Mouse (Mus musculus) stomach, embryonic 15.5 days (tissue): Measurements from ENCODE around the gene Mical1. TPM values are rescaled to one million over a fixed set of nuclear protein-coding genes. Genes with fewer than 3 reads are reported as not detected.
A peak's percentile ranks its signal among the peaks of the same experiment; 100 is the strongest.

Experiments
- ATAC-seq: fragments of 200-750 bp; cut with Nextera tagmentation; 2 replicates; pipeline ENCODE4 v1.8.0; 2017; ENCODE audit warnings: low read depth, moderate number of reproducible peaks, moderate TSS enrichment; ENCODE audit not compliant: insufficient read depth, low FRiP score
- H3K27ac ChIP-seq: fragments of 300-500 bp; sonication (generic); 2 replicates; pipeline ENCODE4 v1.5.1; 2015; ENCODE audit warnings: mild to moderate bottlenecking, inconsistent platforms
- H3K27me3 ChIP-seq: fragments of 300-500 bp; sonication (generic); replicated peaks from 2 replicates; pipeline ENCODE4 v1.6.1; 2015; ENCODE audit warnings: inconsistent platforms
- H3K36me3 ChIP-seq: fragments of 300-500 bp; sonication (generic); 2 replicates; pipeline ENCODE4 v1.6.1; 2015; ENCODE audit warnings: inconsistent platforms
- H3K4me1 ChIP-seq: fragments of 300-500 bp; sonication (generic); 2 replicates; pipeline ENCODE4 v1.6.1; 2015; ENCODE audit warnings: inconsistent platforms
- H3K4me2 ChIP-seq: fragments of 300-500 bp; sonication (generic); 2 replicates; pipeline ENCODE4 v1.6.1; 2015; ENCODE audit warnings: mild to moderate bottlenecking, inconsistent platforms
- H3K4me3 ChIP-seq: fragments of 300-500 bp; sonication (generic); replicated peaks from 2 replicates; pipeline ENCODE4 v1.5.1; 2015; ENCODE audit warnings: inconsistent platforms
- H3K9ac ChIP-seq: fragments of 300-500 bp; sonication (generic); 2 replicates; pipeline ENCODE4 v1.6.1; 2015; ENCODE audit warnings: inconsistent platforms
- H3K9me3 ChIP-seq: fragments of 300-500 bp; sonication (generic); 2 replicates; pipeline ENCODE4 v1.6.1; 2016; ENCODE audit warnings: inconsistent platforms
- WGBS: fragments of 180-500 bp; shearing (Covaris S2); methylation state at CpG from one replicate; pipeline ENCODE4 v1.1.7; 2015; 5-methylcytosine and 5-hydroxymethylcytosine counted together
- polyA plus RNA-seq: library from polyadenylated mRNA; unstranded; fragments of >200 nt; fragmentation: Nextera tagmentation; extraction: Ambion mirVana; gene quantifications from 2 replicates; pipeline ENCODE4 v1.2.1, GENCODE M21; 2015

The Mical1 gene
- polyA plus RNA-seq, 1 experiment from 2014 or later = 27.8 TPM

- ATAC-seq = no peak
Measured at GRCm38 (mm10) chr10:41460501-41460900, 15.6 kb upstream of the Mical1 start.

GRCm38 (mm10) chr10:41461057-41461722 lies 14.9 kb upstream of the Mical1 start:
- H3K36me3 ChIP-seq = peaks cover 21% of the 10 kb centered on the region
- H3K27ac ChIP-seq = no peak overlapping the region
- H3K4me1 ChIP-seq = no peaks in the 10 kb centered on the region
- no peaks in the 10 kb centered on the region for H3K9me3 ChIP-seq
- 85% methylated on average over 3 of the region's 3 CpGs for WGBS
- no peak overlapping the region for H3K4me2 ChIP-seq
- no peak overlapping the region for H3K9ac ChIP-seq
- H3K4me3 ChIP-seq = no peak overlapping the region
- H3K27me3 ChIP-seq = no peaks in the 10 kb centered on the region
- no peak for ATAC-seq

More at GRCm38 (mm10) chr10:41460501-41460900, 15.6 kb upstream of the Mical1 start:
- WGBS = 18% methylated on average over 2 of the region's 2 CpGs
- no peak overlapping the region for H3K27ac ChIP-seq
- no peaks in the 10 kb centered on the region for H3K9me3 ChIP-seq
- no peak overlapping the region for H3K4me3 ChIP-seq
- no peak overlapping the region for H3K4me2 ChIP-seq
- peaks cover 23% of the 10 kb centered on the region for H3K36me3 ChIP-seq
- H3K4me1 ChIP-seq = no peaks in the 10 kb centered on the region
- no peaks in the 10 kb centered on the region for H3K27me3 ChIP-seq
- H3K9ac ChIP-seq = no peak overlapping the region

- WGBS = 63% methylated on average over 15 of the region's 15 CpGs
- Histone ChIP-seq H3K36me3 (peaks cover 12% of the 10 kb centered on the region), H3K9ac (no peak overlapping the region)
Measured at GRCm38 (mm10) chr10:41464401-41464955, 11.6 kb upstream of the Mical1 start.

GRCm38 (mm10) chr10:41467325-41467724 lies 8.8 kb upstream of the Mical1 start:
- no peak for ATAC-seq
- no peak overlapping the region for H3K4me2 ChIP-seq
- H3K4me3 ChIP-seq = no peak overlapping the region
- WGBS = 42% methylated on average over 6 of the region's 6 CpGs
- no peak overlapping the region for H3K27ac ChIP-seq
- no peaks in the 10 kb centered on the region for H3K4me1 ChIP-seq
- peaks cover 12% of the 10 kb centered on the region for H3K36me3 ChIP-seq
- no peaks in the 10 kb centered on the region for H3K9me3 ChIP-seq
- no peak overlapping the region for H3K9ac ChIP-seq
- H3K27me3 ChIP-seq = no peaks in the 10 kb centered on the region

More at GRCm38 (mm10) chr10:41464401-41464955, 11.6 kb upstream of the Mical1 start:
- no peak overlapping the region for H3K27ac ChIP-seq
- no peaks in the 10 kb centered on the region for H3K9me3 ChIP-seq
- no peaks in the 10 kb centered on the region for H3K4me1 ChIP-seq
- H3K27me3 ChIP-seq = no peaks in the 10 kb centered on the region
- H3K4me2 ChIP-seq = no peak overlapping the region
- ATAC-seq = no peak
- no peak overlapping the region for H3K4me3 ChIP-seq

DNA sequence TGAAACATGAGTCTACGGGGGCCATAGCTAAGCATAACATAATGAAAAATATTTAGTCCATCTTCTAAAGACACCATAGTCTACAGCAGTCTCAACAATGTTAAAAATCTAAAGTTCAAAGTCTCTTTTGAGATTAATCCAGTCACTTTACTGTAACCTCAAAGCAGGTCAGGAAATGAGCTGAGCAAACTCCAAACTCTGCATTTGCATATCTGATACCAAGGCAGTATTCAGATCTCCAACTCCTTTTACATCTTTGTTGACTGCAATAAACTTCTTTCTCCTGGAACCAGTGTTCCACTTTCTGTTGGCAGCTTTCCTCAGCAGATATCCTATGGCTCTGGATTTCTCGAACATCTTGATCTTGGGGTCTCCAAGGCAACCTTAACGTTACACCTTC lies 5.4 kb upstream of the Mical1 start:
- no peak overlapping the region for H3K27ac ChIP-seq
- no peak for ATAC-seq
- no peaks in the 10 kb centered on the region for H3K9me3 ChIP-seq
- no peak overlapping the region for H3K4me3 ChIP-seq
- H3K27me3 ChIP-seq = no peaks in the 10 kb centered on the region
- no peaks in the 10 kb centered on the region for H3K36me3 ChIP-seq
- H3K9ac ChIP-seq = no peak overlapping the region
- peaks cover under 1% of the 10 kb centered on the region; the same call in 1 of the 2 replicates for H3K4me1 ChIP-seq
- no peak overlapping the region for H3K4me2 ChIP-seq
- 86% methylated on average over 3 of the region's 3 CpGs for WGBS

- H3K9me3 ChIP-seq = no peaks in the 10 kb centered on the region
- H3K9ac ChIP-seq = no peak overlapping the region
- no peak for ATAC-seq
- no peak overlapping the region for H3K4me2 ChIP-seq
- peaks cover 13% of the 10 kb centered on the region; the same call in 1 of the 2 replicates for H3K4me1 ChIP-seq
- no peak overlapping the region for H3K4me3 ChIP-seq
- no peak overlapping the region for H3K27ac ChIP-seq
- no peaks in the 10 kb centered on the region for H3K27me3 ChIP-seq
- no peaks in the 10 kb centered on the region for H3K36me3 ChIP-seq
Measured at GRCm38 (mm10) chr10:41472534-41472933, 3.6 kb upstream of the Mical1 start.

GRCm38 (mm10) chr10:41472962-41473481 lies 3.1 kb upstream of the Mical1 start:
- Histone ChIP-seq H3K27me3 (no peaks in the 10 kb centered on the region), H3K4me1 (peaks cover 18% of the 10 kb centered on the region), H3K4me3 (no peak overlapping the region), H3K27ac (no peak overlapping the region), H3K4me2 (no peak overlapping the region), H3K9ac (no peak overlapping the region), H3K9me3 (no peaks in the 10 kb centered on the region), H3K36me3 (no peaks in the 10 kb centered on the region)
- no peak for ATAC-seq
- 71% methylated on average over 5 of the region's 5 CpGs for WGBS

- no peak overlapping the region for H3K4me2 ChIP-seq
- no peak for ATAC-seq
- 63% methylated on average over 6 of the region's 6 CpGs for WGBS
- H3K9me3 ChIP-seq = no peaks in the 10 kb centered on the region
- H3K4me1 ChIP-seq = peaks cover 20% of the 10 kb centered on the region
- no peak overlapping the region for H3K4me3 ChIP-seq
- H3K36me3 ChIP-seq = no peaks in the 10 kb centered on the region
- no peaks in the 10 kb centered on the region for H3K27me3 ChIP-seq
- H3K9ac ChIP-seq = no peak overlapping the region
- H3K27ac ChIP-seq = peak overlapping the region; percentile 51; the same call in 1 of the 2 replicates
Measured at GRCm38 (mm10) chr10:41473782-41474468, 2.2 kb upstream of the Mical1 start.

DNA sequence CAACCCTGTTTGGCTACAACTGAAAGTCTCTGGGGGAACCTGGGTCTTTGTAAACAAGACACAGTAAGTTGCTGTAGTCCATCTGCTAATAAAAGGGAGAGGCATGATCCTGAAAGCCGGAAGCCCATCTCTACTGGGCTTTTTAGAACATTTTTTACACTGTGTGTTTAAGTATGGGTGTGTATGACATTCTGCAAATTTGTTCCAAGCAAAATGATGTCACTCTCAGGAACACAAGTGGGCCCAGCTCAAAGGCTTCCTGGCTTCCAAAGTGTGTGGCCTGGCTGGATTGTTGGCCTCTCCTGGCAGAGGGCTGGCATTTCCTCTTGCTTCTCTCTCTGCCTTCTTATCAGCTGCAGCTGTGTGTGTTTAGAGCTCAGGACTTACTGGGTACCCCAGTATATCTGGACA lies 1.1 kb upstream of the Mical1 start:
- 52% methylated on average over 1 of the region's 1 CpGs for WGBS
- no peak for ATAC-seq
- no peak overlapping the region for H3K4me3 ChIP-seq
- H3K9me3 ChIP-seq = no peaks in the 10 kb centered on the region
- peaks cover 20% of the 10 kb centered on the region for H3K4me1 ChIP-seq
- H3K4me2 ChIP-seq = no peak overlapping the region; the same call in 1 of the 2 replicates
- peak overlapping the region; percentile 57 for H3K27ac ChIP-seq
- H3K9ac ChIP-seq = no peak overlapping the region
- H3K36me3 ChIP-seq = 0 out of 2 replicates have a peak, but pooled peaks cover 1% of the 10 kb centered on the region
- no peaks in the 10 kb centered on the region for H3K27me3 ChIP-seq

DNA sequence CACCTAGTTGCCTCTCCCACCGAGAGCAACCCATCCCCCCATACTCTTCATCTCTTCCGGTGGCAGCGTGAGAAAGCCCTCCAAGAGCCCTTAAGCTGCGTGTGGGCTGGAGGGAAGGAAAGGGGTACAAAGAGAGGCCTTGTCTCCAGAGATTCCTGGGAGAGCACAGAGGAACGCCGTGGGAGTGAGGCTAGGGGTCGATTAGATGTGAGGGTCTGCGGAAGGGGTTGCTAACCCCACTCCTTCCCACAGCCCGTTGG lies 834 bp downstream of the Mical1 start:
- H3K9me3 ChIP-seq = no peaks in the 10 kb centered on the region
- H3K27ac ChIP-seq = peak overlapping the region; percentile 89
- H3K36me3 ChIP-seq = peaks cover 6% of the 10 kb centered on the region; the same call in 1 of the 2 replicates
- peak overlapping the region; percentile 64 for H3K4me3 ChIP-seq
- peaks cover 20% of the 10 kb centered on the region for H3K4me1 ChIP-seq
- no peak; the same call in 1 of the 2 replicates for ATAC-seq
- peak overlapping the region; percentile 56; the same call in 1 of the 2 replicates for H3K9ac ChIP-seq
- peak overlapping the region; percentile 91 for H3K4me2 ChIP-seq
- H3K27me3 ChIP-seq = no peaks in the 10 kb centered on the region
- WGBS = 2% methylated on average over 9 of the region's 9 CpGs

DNA sequence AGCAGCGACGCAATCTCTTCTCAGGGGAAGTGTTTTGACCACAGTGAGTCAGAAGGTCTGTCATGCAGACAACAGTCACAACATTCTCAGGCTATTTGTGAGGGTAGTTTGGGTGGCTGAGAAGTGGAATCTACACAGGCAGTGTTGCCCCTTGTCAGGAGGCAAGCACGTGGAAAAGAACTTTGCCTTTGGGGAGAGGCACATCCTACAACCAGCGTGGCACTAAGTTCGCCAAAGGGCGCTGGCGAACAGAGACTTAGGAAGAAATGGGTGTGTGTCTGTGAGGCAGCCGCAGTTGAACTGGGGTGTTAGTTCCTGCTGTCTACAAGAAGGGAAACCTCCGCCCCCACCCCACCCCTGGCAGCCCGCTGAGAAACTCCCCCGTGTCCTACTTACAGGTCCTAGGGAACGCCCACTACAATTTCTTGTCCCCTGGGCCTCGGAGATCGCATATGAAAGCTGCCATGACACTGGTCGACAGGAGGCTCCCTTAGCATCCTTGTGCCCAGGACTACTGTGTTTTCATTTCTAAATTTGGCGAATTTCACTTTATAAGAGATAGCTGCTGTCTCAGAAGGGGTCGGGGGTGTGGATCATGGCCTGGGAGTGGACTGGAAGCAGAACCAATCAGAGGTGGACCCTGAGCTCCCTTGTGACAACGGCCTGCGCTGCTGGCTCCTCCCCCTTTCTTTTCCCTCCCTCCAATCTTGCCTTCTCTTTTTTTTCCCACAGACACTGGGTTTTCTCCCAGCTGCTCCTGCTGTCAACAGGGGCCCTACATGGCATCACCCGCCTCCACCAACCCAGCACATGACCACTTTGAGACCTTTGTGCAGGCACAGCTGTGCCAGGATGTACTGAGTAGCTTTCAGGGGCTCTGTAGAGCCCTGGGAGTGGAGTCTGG lies 1.4 kb downstream of the Mical1 start:
- peak; percentile 61 for ATAC-seq
- Histone ChIP-seq H3K4me3 (peak overlapping the region; percentile 64), H3K27me3 (no peaks in the 10 kb centered on the region), H3K36me3 (peaks cover 6% of the 10 kb centered on the region; the same call in 1 of the 2 replicates), H3K4me2 (peak overlapping the region; percentile 91), H3K4me1 (peaks cover 20% of the 10 kb centered on the region), H3K9me3 (no peaks in the 10 kb centered on the region), H3K9ac (peak overlapping the region; percentile 56; the same call in 1 of the 2 replicates), H3K27ac (peak overlapping the region; percentile 89)
- 7% methylated on average over 20 of the region's 20 CpGs for WGBS
